Mouse (Mus musculus) retina, adult 2 months (tissue): Measurements from ENCODE around the gene Tcf20.

ENCODE experiments used
- DNase-seq: peaks from one replicate; pipeline ENCODE4 v3.0.0-alpha.2; 2012; ENCODE audit warnings: low read depth, low spot score

The Tcf20 gene

DNA sequence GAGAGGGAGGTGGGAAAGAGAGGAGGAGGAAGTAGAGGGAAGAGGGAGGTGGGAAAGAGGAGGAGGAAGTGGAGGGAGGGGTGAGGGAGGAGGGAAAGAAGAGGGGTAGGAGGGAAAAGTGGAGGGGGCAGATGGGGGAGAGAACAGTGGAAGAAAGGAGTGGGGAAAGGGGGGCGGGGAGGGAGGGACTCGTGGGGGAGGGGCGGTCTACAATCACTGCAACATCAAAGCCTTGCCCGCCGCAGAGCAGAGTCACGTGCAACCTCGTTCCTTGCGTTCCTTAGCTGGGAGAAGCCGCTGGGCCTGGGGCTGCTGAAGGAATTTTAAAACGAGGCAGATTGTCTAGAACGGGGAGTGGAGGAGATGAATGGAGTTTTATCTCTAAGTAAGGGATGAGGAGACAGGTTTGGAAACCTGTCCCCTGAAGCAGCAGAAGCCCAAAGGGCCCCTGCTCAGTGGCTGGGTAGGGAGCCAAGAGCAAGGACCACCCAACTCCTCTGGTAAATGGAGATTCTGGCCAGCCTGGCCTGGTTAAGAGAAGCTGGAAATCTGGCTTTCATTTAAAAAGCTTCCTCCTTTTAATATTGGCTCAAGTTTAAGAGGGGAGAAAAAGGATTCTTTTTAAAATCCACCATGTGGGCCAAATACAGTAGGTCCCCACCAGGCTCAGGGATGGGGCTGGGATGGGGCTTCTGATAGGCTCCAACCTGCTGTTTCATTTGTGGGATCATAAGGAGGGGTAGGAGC lies 62.8 kb downstream of the Tcf20 start:
- DNase-seq: no peak

DNA sequence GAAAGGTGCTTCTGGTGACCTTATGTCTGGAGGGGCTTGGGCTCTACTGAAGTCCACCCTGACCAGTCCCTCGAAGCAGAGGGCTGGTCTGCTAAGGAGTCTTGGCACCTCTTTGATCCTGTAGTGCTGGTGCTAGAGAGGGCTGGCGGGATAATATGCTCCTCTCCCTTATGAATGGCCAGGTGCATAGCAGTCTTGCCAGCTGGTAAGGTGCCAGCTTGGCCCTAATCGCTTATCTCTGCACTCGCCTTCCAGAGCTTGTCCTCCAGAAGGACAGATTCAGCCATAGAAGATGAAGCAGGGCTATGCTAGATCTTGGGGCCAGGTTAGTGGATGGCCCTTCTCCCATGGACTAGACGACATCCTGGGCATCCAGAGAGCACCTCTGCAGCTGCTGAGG lies 64.1 kb downstream of the Tcf20 start:
- no peak for DNase-seq

GRCm38 (mm10) chr15:82922755-82923154 lies 64.9 kb downstream of the Tcf20 start:
- no peak for DNase-seq

- no peak for DNase-seq
Observed at GRCm38 (mm10) chr15:82922052-82922451, 65.6 kb downstream of the Tcf20 start.

GRCm38 (mm10) chr15:82921559-82921958 lies 66.1 kb downstream of the Tcf20 start:
- no peak for DNase-seq

DNA sequence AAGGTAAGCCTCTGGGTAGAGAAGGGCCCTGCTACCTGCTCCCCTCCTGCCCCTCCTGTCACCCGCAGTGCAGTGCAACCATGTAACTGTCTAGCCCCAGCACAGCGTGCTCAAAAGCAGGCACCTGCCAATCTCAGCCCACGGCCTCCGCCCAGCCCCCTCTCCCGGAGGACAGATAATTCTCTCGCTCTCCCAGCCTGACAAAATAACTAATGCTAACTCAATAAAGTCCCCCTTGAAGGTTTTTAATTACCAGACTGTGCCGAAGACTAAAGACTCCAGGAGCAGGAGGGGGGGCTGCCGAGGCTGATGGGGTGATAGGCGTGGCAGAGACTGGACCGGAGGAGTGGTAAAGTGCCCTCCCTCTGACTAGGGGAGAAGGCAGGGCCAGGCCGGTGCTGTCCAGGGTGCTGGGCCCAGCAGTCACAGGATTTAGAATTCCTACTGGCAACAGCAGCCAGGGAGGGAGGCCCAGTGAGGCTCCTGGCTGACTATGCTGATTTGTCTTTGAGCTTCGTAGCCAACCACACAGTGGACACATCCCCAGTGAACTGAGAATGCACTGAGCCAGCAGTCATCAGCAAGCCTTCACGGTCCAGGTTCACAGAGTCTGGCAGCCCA lies 66.7 kb downstream of the Tcf20 start:
- DNase-seq: no peak

GRCm38 (mm10) chr15:82917965-82918364 lies 69.7 kb downstream of the Tcf20 start:
- no peak for DNase-seq

GRCm38 (mm10) chr15:82917207-82917844 lies 70.3 kb downstream of the Tcf20 start:
- no peak for DNase-seq

- no peak for DNase-seq
Observed at GRCm38 (mm10) chr15:82914455-82914854, 73.2 kb downstream of the Tcf20 start.

DNA sequence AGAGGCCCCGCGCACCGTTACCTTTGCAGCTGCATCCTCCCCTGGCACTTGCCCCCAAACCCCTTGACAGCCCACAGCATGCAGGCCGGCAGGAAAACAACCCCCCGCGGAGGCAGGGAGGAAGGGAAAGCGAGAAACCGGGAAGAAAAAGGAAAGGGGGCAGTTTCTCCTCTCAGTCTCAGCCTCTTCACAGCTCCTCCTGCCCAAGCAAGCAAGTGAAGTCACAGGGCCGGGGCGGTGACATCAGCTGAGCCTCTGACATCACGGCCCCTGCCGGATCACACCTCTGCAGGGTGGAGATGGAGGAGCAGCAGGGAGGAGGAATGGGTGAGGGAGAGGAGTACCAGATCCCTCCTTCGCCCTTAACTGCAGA lies 75.7 kb downstream of the Tcf20 start:
- no peak for DNase-seq

DNA sequence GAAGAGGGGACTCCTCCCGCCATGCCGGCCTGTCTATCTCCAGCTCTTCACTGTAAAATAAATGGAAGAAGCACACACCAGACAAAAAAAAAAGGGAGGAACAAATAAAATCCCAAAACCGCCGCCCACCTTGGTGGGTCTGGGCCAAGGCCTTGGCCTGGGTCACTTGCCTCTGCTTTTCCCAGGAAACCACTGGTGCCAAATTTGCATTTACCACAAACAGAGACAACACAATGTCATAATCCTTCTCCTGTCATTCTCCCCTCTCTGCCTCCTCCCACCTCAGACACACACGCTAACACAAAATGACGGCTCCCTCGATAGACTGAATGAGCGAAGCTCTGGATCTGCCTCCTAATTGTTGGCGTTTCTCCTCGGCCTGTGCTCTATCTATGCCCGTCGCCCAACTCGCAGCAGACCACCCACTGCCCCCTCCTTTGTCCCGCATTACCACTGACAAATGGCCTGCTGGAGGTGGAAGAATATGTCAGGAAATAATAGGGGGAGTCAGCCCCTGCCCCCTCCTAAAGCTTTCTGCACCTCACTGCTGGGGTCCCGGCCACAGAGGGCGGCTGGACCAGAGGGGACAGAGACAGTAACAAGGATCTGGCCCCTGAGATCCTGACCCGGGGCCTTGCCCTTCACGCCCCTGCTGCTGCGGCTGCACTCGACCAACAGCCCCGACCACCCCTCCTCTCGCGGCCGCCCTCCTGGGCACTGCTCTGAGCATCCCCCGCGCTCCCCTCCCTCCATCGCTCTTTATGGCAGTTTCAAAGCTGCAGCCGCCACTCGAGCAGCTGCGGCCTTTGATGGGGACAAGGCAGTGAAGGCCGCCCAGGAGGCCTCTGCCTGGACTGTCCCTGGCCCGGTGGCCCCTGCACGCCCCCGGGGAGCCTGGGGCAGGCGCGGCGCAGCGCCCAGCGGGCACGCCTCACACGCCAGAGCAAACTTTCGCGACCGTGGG lies 76.4 kb downstream of the Tcf20 start:
- no peak for DNase-seq

DNA sequence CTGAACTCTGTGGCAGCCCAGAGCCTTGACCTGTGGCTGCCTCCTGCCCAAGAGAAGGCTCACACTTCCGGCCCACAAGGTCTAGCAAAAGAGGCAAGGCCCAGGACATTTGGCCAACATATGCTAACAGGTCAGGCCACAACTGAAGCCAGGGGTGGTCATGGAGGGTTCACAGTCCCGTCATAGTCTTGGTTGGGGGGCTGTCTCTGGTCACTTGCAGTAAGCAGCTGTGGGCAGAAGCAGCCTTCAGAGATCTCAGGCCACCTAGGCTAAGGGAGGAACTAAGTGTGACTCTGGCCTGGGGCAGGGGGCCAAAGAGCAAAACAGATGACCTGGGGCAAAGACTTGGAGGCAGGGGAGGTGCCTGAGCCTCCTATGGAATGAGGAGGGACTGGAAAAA lies 77.1 kb downstream of the Tcf20 start:
- no peak for DNase-seq

- DNase-seq: no peak
Observed at GRCm38 (mm10) chr15:82909791-82910190, 77.9 kb downstream of the Tcf20 start.

- no peak for DNase-seq
Observed at GRCm38 (mm10) chr15:82908521-82908920, 79.2 kb downstream of the Tcf20 start.

DNA sequence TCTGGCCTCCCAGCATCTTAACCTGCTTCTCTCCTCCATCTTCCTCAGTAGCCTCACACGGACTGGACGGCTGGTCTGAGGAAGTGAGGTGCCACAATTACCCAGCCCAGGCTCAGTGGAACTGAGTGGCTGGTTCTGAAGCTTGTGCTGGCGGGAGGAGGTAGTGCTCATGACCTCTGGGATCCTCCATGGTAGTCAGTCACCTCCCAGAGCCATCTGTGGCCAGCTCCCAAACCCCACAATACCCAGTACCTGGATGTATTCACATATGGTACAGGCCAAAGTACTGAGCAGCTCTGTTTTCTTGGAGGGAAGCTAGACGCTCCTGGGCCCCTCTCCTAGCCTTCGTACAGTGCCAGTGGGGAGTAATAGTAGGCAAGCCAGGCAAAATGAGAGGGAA lies 80.4 kb downstream of the Tcf20 start:
- DNase-seq: no peak

- DNase-seq: no peak
Observed at GRCm38 (mm10) chr15:82906574-82907061, 81.1 kb downstream of the Tcf20 start.

- no peak for DNase-seq
Observed at GRCm38 (mm10) chr15:82905431-82906395, 82.0 kb downstream of the Tcf20 start.

DNA sequence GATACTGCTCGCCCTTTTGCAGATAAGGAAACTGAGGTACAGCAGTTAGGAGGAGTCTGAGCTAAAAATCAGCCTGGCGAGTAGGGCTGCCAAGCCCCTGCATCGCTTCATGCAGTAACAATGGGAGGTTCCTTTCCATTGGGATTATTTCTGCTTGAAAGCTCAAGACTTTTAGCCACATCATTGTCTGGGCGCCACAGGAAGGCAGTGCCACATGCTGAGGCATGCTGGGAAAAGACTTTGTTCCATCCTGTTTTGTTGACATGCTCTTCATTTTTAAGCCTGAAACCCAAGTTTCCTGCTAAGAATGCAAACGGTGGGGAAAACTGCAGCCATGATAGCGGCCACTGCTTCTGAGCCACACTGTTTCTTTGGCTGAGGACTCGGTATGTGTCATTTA lies 83.1 kb downstream of the Tcf20 start:
- no peak for DNase-seq

DNA sequence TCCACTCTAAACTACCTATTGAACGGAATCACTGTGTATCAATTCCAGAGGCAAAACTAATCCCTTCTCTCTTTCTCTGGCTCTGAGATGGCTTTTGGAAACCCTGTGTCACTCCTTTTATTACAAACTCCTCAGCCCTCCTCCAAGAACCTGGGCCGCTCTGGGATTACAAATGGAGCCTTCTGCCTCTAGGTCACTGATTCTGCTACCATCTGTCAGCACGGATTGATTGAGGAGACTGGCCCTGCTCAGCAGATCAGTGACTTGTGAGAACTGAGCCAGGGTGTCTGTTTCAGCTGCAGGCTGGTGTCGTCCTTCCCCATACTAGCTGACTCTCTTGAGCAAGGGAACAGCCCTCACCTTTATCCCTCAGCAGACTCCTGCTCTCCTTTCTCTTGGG lies 85.2 kb downstream of the Tcf20 start:
- no peak for DNase-seq

- DNase-seq: no peak
Observed at GRCm38 (mm10) chr15:82901306-82901705, 86.4 kb downstream of the Tcf20 start.

DNA sequence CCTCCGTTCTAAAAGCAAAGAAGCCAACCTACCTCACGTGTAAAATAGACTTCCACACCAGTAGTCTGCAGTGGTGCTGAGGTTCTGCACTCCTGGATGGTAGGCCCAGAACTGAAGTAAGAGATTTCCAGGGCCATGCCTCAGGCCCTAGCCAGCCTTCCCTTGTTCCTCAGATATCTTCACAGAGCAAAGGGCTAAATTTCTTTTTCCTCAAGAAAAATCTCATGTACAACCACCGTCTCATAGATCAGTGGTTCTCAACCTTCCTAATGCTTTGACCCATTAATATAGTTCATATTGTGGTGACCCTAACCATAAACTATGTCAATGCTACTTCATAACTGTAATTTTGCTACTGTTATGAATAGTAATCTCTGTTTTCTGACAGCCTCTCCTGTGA lies 87.3 kb downstream of the Tcf20 start:
- DNase-seq: no peak
